Mouse (Mus musculus) intestine, postnatal 0 days (tissue): ENCODE results near the gene Zar1. TPM values are rescaled to one million over a fixed set of nuclear protein-coding genes. Genes with fewer than 3 reads are reported as not detected.
A peak's percentile ranks its signal among the peaks of the same experiment; 100 is the strongest.

Experiments used
- ATAC-seq: fragments of 200-750 bp; cut with Nextera tagmentation; 2 replicates; pipeline ENCODE4 v1.8.0; 2017; ENCODE audit warnings: mild to moderate bottlenecking, moderate TSS enrichment, moderate library complexity
- H3K27ac ChIP-seq: fragments of 300-500 bp; sonication (generic); 2 replicates; pipeline ENCODE4 v1.5.1; 2014; ENCODE audit warnings: mild to moderate bottlenecking, low read depth, low read length, moderate library complexity
- H3K27me3 ChIP-seq: fragments of 300-500 bp; sonication (generic); replicated peaks from 2 replicates; pipeline ENCODE4 v1.6.1; 2014; ENCODE audit warnings: low read length, mixed read lengths; ENCODE audit not compliant: control insufficient read depth, insufficient read depth
- H3K36me3 ChIP-seq: fragments of 300-500 bp; sonication (generic); 2 replicates; pipeline ENCODE4 v1.6.1; 2014; ENCODE audit warnings: mild to moderate bottlenecking, moderate library complexity; ENCODE audit not compliant: control insufficient read depth, insufficient read depth
- H3K4me1 ChIP-seq: fragments of 300-500 bp; sonication (generic); replicated peaks from 2 replicates; pipeline ENCODE4 v1.6.1; 2014; ENCODE audit warnings: antibody characterized with exemption, low read length, mixed read lengths; ENCODE audit not compliant: control insufficient read depth, insufficient read depth
- H3K4me2 ChIP-seq: fragments of 300-500 bp; sonication (generic); replicated peaks from 2 replicates; pipeline ENCODE4 v1.6.1; 2014; ENCODE audit warnings: low read depth, mild to moderate bottlenecking, moderate library complexity
- H3K4me3 ChIP-seq: fragments of 300-500 bp; sonication (generic); 2 replicates; pipeline ENCODE4 v1.5.1; 2014; ENCODE audit warnings: low read depth, low read length
- H3K9ac ChIP-seq: fragments of 300-500 bp; sonication (generic); 2 replicates; pipeline ENCODE4 v1.6.1; 2014; ENCODE audit warnings: mild to moderate bottlenecking, low read depth, low read length
- H3K9me3 ChIP-seq: fragments of 300-500 bp; sonication (generic); 2 replicates; pipeline ENCODE4 v1.6.1; 2016; ENCODE audit warnings: mixed run types; ENCODE audit not compliant: control insufficient read depth
- CTCF ChIP-seq: sonication (generic); IDR thresholded peaks from 2 replicates; pipeline ENCODE4 v1.5.1; 2016; ENCODE audit warnings: low read depth, mild to moderate bottlenecking, control low read depth, antibody characterized with exemption, moderate library complexity
- WGBS: fragments of 180-500 bp; shearing (Covaris S2); extraction: QIAGEN DNeasy Blood & Tissue Kit; methylation state at CpG from one replicate; pipeline ENCODE4 v1.1.7; 2014; 5-methylcytosine and 5-hydroxymethylcytosine counted together
- polyA plus RNA-seq: library from polyadenylated mRNA; unstranded; fragments of >200 nt; fragmentation: Nextera tagmentation; extraction: Ambion mirVana; gene quantifications from 2 replicates; pipeline ENCODE4 v1.2.1, GENCODE M21; 2015

Zar1 gene
- polyA plus RNA-seq, 1 experiment from 2014 or later, result not detected

DNA sequence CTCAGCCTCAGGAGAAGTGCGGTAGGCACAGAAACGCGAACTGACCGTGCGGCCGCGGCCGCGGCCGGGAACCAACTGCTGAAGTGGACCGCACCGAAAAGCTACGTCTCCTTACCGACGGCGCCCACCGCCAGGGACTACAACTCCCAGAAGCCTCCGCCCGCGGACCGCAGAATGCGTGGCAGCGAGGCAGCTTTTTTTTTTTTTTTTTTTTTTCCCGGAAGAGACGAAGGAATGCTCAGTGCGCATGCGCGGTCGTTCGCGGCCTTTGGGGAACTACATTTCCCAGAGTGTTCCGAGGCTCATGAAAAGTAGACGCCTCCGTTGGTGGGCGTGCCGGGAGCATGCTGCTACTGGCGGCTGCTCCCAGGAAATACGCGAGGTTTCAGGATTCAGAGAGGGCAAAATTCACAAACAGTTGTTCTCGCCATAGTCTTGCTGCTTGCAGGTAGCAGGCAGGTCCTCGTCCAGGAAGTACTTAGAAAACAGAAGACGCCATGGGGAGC, 21.5 kb downstream of the Zar1 start, which contains the start of gene Nfxl1:
Gene Nfxl1 (minus strand): TSS at position 141 of the 506 bp plus-strand sequence.
- Histone ChIP-seq H3K4me1 (0 out of 2 replicates have a peak, but pooled peaks cover 3% of the 10 kb centered on the region), H3K27ac (peak within 1 kb of the TSS; percentile 75), H3K27me3 (no peaks in the 10 kb centered on the region), H3K36me3 (0 out of 2 replicates have a peak, but pooled peaks cover under 1% of the 10 kb centered on the region), H3K4me3 (peak within 1 kb of the TSS; percentile 95), H3K9me3 (no peaks in the 10 kb centered on the region), H3K9ac (peak within 1 kb of the TSS; percentile 65), H3K4me2 (peak within 1 kb of the TSS; percentile 93)
- under 1% methylated on average over 42 of the region's 42 CpGs for WGBS
- TF ChIP-seq CTCF, result no peak
- peak; percentile 98 for ATAC-seq

DNA sequence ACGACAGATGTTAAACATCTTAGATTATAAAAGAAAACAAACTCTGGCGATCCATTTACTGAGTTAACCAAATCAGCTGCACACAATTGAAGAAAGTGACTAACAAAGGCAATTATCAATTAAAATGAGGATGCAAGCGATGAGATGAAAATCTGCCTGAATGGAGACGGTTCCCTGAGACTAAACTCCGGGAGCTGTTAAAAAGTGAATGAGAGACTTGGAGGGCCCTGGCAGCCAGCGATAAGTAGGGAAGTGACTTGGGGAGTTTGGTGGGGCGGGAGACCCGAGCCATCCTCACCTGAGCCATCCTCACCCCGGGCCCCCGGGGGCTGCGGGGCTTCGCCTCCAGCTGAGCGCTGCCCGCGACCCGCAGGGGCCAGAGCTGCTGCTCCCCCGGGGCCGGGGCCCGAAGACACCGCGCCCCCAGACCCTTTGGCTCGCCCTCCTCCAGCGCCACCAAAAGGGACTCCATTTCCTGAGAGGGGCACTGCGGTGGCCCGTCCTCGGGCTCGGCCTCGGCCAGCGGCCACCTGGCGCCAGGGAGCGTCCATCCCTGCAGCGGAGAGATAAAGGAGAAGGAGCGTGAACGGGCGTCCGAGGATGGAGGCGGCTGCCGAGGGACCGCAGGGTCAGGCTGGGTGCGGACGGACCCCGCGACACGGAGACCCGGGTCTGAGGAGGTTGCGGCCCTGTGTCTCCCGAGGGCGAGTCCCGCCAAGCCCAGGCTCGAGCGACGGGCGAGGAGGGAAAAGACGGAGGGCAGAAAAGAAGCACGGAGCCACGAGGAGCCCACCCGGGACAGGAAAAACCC, 22.1 kb downstream of the Zar1 start:
- peak; percentile 51 for ATAC-seq
- no peaks in the 10 kb centered on the region for H3K9me3 ChIP-seq
- 0 out of 2 replicates have a peak overlapping the region, but pooled peaks have one; percentile 28 for H3K27ac ChIP-seq
- H3K4me3 ChIP-seq, result peak overlapping the region; percentile 95
- peak; percentile 25; the same call in 1 of the 2 replicates for TF ChIP-seq CTCF
- 0 out of 2 replicates have a peak, but pooled peaks cover 3% of the 10 kb centered on the region for H3K4me1 ChIP-seq
- WGBS, result under 1% methylated on average over 57 of the region's 57 CpGs
- peak overlapping the region; percentile 65 for H3K9ac ChIP-seq
- no peaks in the 10 kb centered on the region for H3K27me3 ChIP-seq
- H3K4me2 ChIP-seq, result peak overlapping the region; percentile 93
- 0 out of 2 replicates have a peak, but pooled peaks cover 5% of the 10 kb centered on the region for H3K36me3 ChIP-seq

DNA sequence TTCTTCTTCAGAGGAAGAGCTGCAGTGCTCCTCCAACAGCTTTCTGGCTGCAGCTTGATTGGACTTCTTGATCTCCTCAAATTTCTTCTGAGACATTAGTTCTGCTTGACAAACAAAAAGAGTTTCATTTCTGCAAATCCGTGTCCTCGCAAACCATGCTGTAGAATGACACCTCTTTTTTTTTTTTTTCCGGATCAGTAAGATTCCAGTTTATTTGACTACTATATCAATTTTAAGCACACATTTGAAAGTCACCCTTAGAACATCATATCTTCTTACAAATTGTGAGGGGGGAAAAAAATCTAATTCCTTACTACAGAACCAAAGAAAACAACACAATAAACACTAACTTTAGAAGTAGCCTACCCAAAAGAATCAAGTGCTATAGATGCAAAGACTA, 24.8 kb downstream of the Zar1 start:
- 86% methylated on average over 3 of the region's 3 CpGs for WGBS
- Histone ChIP-seq H3K36me3 (peaks cover 12% of the 10 kb centered on the region), H3K4me2 (no peak overlapping the region), H3K27me3 (no peaks in the 10 kb centered on the region), H3K27ac (no peak overlapping the region), H3K4me1 (0 out of 2 replicates have a peak, but pooled peaks cover 3% of the 10 kb centered on the region), H3K9ac (no peak overlapping the region), H3K9me3 (no peaks in the 10 kb centered on the region), H3K4me3 (no peak overlapping the region)
- TF ChIP-seq CTCF, result no peak
- ATAC-seq, result no peak

- no peaks in the 10 kb centered on the region for H3K4me1 ChIP-seq
- WGBS, result 89% methylated on average over 3 of the region's 3 CpGs
- no peak overlapping the region for H3K4me3 ChIP-seq
- no peak for TF ChIP-seq CTCF
- H3K9ac ChIP-seq, result no peak overlapping the region
- H3K27me3 ChIP-seq, result no peaks in the 10 kb centered on the region
- ATAC-seq, result no peak
- H3K4me2 ChIP-seq, result no peak overlapping the region
- H3K36me3 ChIP-seq, result peaks cover 12% of the 10 kb centered on the region
- no peaks in the 10 kb centered on the region for H3K9me3 ChIP-seq
- H3K27ac ChIP-seq, result no peak overlapping the region
Measured at GRCm38 (mm10) chr5:72551209-72551608, 29.8 kb downstream of the Zar1 start.

- peaks cover 42% of the 10 kb centered on the region for H3K36me3 ChIP-seq
- H3K27ac ChIP-seq, result no peak overlapping the region
- H3K9me3 ChIP-seq, result no peaks in the 10 kb centered on the region
- WGBS, result 98% methylated on average over 3 of the region's 3 CpGs
- H3K4me2 ChIP-seq, result no peak overlapping the region
- H3K4me1 ChIP-seq, result no peaks in the 10 kb centered on the region
- no peak overlapping the region for H3K4me3 ChIP-seq
- no peak for ATAC-seq
- no peaks in the 10 kb centered on the region for H3K27me3 ChIP-seq
- no peak for TF ChIP-seq CTCF
- no peak overlapping the region for H3K9ac ChIP-seq
Measured at GRCm38 (mm10) chr5:72528896-72529295, 52.2 kb downstream of the Zar1 start.

Other genes starting within 250 kb of the Zar1 start
- 0.09 TPM in 2 replicates for gene Corin, start 76.8 kb downstream of the Zar1 start, polyA plus RNA-seq
- gene Nfxl1, start 21.6 kb downstream of the Zar1 start, polyA plus RNA-seq, result 6.3 and 7.1 TPM in 2 replicates
- gene Gm5868, start 6.3 kb upstream of the Zar1 start, polyA plus RNA-seq, result 0.29 and 0.71 TPM in 2 replicates
- not detected in 2 replicates for gene Cnga1, start 63.0 kb upstream of the Zar1 start, polyA plus RNA-seq
- 40.0 and 42.0 TPM in 2 replicates for gene Nipal1, start 66.5 kb upstream of the Zar1 start, polyA plus RNA-seq
- gene Txk, start 171.5 kb upstream of the Zar1 start, polyA plus RNA-seq, result 0.39 and 0.44 TPM in 2 replicates